Mouse (Mus musculus) erythroblast, adult 5-6 weeks (primary cell): ENCODE measurements around the gene Fkbp1b. TPM values are rescaled to one million over a fixed set of nuclear protein-coding genes. Genes with fewer than 3 reads are reported as not detected.
A peak's percentile ranks its signal among the peaks of the same experiment; 100 is the strongest.
"Not testable (repeated sequence)": the region's sequence is repeated elsewhere in the genome, so short reads cannot be mapped to it uniquely, and the experiment has no call there.

Experiments used
- ATAC-seq: replicated peaks from 2 replicates; pipeline ENCODE4 v1.8.0; 2016; ENCODE audit warnings: moderate number of reproducible peaks, mild to moderate bottlenecking, moderate TSS enrichment, inconsistent platforms; ENCODE audit not compliant: poor library complexity, low FRiP score, severe bottlenecking
- total RNA-seq, 2 experiments: library from RNA; stranded (forward) in 1 of 2; stranded (reverse) in 1 of 2; fragments of 150-400 nt in 1 of 2; fragments of 200-764, 138-1000 nt in 1 of 2; gene quantifications; 2 replicates each; pipeline versions ENCODE4 v1.2.3 to v1.2.4; 2015 to 2017; ENCODE audit warnings: low replicate concordance in 2 of 2

The Fkbp1b gene
- total RNA-seq (2015; ENCODE audit: low replicate concordance) (not detected in 2 replicates), total RNA-seq (2017; ENCODE audit: low replicate concordance) (2.1 and 3.9 TPM in 2 replicates)

DNA sequence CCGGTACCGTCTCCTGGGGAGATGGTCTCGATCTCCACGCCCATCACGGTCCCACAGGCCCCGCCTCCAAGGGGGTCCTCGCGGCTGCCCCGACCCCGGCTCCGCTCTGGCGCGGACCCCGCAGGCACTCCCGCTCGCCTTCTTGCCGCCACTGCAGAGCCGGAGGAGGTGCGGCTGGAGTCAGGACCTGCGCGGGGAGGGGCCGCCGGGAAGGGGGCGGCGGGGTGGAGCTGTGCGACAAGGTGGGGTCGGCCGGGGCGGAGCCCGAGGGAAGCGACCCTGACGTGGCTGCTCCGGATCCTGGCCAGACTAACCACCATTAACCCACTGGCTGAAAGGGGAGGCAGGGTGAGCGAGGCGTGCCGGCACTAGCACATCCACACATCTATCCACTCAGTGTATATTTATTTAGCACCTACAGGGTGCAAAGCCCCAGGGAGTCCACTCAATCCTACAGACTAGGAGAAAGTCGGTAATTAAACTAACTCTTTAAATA, at the start of gene Fkbp1b:
Gene Fkbp1b, minus strand, starts transcription at position 200 of the 496 bp plus-strand sequence.
- no peak for ATAC-seq

DNA sequence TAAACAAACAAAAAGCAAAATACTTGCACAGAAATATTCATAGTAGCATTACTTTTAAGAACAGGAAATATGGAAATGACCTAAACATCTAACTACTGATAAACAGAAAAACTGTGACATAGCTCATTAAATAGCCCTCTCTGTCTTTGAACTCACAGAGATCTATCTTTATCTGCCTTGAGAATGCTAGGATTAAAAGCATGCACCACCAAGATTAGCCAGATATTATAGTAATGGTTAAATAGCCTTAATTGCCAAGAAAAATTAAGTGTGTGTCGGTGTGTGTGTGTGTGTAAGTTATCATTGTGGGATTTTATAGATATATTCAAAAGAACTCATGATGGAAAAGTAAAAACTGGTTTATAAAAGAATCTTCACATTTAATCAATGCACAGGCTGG, 48.5 kb upstream of the Fkbp1b start:
- ATAC-seq = no peak

DNA sequence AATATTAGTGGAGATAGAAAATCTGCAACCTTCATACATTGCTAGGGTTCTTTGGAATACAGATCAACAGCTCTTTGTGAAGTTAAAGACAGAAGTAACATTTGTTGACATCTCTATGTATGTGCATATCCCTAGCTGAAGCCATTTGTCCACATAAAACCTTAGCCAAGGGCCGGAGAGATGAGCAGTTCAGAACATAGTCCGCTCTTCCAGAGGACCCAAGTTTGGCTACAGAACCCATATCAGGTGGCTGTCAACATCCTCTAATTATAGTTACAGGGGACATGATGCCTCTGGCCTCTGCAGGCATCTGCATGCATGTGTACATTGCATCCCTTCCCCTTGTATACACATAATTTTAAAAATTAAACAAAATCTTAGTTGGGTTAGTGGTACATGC, 47.9 kb upstream of the Fkbp1b start:
- ATAC-seq = no peak

DNA sequence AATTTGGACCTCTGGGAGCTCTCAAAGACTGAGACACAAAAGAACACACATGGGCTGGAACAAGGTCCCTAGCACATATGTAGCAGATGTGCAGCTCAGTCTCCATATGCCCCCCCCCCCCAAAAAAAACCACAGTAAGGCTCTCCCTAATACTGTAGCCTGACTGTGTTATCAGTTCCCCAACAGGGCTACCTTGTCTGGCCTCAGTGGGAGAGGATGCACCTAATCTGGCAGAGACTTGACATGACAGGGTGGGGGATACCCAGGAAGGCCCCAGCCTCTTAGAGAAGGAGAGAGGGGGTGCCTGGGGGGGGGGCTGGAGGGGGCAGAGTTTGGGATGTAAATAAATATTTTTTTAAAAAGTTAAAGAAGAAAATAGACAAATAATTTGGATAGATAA, 47.3 kb upstream of the Fkbp1b start:
- no peak for ATAC-seq

DNA sequence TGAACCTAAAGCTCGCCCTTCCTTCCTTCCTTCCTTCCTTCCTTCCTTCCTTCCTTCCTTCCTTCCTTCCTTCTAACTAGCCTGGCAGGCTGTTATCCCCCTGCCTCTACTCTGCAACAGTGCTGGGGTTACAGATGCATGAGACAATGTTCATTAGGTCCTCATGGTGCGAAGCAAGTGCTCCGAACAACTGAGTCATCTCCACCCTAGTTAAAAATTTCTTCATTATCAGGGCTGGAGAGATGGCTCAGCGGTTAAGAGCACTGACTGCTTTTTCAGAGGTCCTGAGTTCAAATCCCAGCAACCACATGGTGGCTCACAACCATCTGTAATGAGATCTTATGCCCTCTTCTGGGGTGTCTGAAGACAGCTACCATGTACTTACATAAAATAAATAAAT, 45.2 kb upstream of the Fkbp1b start:
- not testable (repeated sequence) for ATAC-seq

DNA sequence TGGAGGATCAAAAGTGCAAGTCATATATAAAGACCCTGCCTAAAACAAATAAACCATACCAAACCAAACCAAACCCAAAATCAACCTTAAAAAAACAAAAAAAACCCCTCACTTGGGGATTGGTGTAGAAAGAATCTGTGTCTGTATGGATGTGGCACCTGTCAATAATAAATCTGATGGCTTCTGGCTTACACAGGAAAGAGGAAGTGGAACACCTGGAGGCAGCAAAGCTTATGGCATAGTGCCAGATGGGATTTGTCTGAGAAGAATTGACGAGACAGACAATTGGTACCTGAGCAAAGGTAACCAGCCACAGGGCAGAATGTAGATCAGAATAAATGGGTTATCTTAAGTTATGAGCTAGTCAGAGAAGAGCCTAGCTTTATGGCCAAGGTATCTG, 43.7 kb upstream of the Fkbp1b start:
- no peak for ATAC-seq

DNA sequence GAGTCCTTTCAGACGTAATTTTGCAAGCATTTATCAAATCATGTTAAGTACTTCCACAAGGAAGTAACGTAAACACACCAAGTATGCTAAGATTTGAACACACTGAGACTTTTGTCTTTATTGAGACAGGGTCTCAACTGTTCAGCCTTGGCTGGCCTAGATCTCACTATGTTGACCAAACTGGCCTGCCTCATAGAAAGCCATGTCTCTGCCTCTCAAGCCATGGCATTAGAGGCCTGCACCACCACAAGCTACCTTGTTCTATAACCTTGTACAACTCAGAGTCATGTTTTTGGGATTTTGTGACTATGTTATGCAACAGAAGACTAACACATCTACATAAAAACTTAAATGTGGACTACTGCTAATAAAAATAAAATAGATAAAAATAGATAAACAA, 40.7 kb upstream of the Fkbp1b start:
- no peak for ATAC-seq

DNA sequence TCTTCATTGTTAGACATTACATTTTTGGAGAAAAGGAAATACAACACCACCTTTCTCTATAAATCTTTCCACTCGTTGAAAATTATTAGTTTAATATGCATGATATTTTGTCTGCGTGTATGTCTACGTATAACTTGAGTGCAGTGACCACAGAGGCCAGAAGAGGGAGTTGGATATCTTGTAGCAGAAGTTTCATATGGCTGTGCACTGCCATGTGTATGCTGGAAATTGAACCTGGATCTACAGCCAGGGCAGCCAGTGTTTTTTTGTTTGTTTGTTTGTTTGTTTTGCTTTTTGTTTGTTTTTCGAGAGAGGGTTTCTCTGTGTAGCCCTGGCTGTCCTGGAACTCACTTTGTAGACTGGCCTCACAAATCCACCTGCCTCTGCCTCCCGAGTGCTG, 37.7 kb upstream of the Fkbp1b start:
- peak; percentile 63; the same call in 1 of the 2 replicates for ATAC-seq

DNA sequence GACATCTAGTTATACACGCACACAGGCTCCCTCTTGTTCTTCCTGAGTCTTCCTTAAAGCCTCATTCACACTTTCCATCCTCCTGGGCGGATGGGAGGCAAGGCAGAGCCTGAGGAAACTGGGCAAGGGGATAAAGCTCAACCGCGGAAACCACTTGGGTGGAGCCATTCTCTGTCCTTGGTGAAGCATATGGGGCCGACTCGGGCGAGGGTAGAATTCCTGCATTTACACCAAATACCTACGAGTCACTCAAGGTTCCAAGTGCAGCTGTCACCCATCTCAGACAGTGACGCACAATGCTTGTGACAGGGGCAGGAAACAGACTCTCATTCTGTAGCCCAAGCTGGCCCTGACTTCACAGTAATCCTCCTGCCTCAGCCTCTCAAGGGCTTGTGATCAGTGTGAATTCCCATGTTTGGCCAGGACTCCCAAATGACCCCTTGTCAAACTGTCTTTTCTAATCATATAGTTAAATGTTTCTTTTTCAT, 36.9 kb upstream of the Fkbp1b start:
- no peak for ATAC-seq

DNA sequence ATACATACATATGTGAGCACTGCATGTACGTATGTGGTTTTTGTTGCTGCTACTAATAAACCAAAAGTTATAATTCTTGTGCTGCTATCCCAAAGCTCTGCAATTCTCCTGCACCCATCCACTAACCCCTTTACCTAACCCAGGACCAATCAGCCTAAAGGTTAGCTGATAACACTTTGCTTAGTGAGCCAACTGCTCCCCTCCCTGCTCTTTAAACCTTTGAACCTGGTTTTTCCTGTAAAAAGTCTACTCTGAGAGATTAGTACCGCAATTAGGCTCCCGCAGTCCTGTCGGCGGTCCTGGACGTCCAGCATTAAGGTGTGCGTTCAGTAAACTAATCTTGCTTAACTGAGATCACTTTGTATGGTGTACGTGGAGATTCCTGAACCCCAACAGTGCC, 34.2 kb upstream of the Fkbp1b start:
- ATAC-seq = no peak

DNA sequence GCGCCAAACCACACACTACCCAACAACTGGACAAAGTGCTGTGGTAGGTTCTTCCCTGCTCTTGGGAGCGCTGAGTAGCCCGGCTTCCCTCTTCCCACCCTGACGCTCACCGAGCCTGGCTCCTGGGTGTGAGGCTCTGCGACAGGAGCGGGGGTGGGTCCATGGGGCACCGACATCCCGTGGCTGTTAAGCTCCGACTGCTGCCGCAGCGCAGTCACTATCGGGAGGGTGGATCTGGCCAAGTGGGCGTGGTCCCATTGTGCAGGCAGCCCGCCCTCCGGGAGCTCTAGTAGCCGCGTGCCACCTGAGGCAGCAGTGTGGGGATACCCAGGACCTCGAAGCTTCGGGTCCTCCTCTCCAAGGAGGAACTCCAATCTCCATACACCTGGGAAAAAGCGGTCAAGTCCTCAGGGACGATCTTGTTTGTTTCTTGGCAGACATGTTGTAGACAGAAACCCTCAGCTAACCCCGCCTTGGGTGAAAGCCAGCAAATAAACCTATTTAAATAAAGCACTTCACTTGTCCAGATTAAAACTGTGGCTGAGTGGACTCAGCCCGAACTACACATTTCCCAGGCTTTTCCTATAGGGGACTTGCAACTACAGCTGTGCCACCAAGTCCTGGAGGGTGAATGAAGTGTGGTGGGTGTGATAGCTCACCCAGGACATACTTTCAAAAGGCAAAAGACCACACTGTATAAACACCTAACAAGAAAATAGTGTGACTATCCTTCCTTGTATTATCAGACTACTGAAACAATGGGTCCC, 33.0 kb upstream of the Fkbp1b start, which contains the start of gene Mfsd2b:
Gene Mfsd2b, minus strand, starts transcription at position 199 of the 767 bp plus-strand sequence.
- ATAC-seq = peak; percentile 78

DNA sequence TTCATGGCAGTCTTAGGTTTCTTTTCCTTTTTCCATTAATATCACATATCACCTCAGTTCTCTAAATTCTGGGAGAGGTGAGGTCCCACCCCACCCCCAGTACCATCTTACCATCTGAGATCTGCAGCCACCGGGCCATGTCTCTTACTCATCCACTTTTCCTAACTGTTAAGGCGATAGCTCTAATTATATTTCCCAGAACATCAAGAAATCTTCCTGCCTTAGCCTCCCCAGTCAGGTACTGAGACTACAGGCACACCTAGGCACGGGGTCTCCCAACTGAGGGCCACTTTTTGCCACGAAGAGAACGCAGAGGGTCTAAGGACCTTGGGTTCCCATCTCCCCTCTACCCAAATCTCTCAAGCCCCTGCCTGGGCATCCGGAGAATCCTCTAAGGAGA, 32.1 kb upstream of the Fkbp1b start:
- peak; percentile 28 for ATAC-seq

DNA sequence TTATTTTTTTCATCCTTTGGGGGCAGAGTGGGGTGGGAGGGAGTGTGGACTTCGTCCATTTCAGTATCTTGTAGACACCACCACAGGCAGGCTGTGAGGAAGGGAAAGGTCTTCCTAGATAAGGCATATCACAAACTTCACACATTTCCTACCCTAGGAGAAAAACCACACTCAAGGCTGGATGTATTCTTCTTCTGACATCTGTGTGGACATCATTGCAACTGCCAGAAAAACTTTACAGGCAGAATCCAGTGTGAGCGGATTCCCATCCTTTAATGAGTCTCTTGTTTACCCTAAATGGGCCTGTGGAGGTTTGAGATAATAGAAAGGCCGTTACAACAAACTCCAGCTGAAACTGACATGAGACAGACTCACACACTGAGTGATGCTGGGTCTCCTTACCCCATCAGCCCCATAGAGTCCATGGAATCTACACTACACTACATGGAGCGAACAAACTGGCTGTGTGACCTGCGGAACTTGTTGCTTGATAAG, 31.6 kb upstream of the Fkbp1b start:
- ATAC-seq = peak; percentile 72

DNA sequence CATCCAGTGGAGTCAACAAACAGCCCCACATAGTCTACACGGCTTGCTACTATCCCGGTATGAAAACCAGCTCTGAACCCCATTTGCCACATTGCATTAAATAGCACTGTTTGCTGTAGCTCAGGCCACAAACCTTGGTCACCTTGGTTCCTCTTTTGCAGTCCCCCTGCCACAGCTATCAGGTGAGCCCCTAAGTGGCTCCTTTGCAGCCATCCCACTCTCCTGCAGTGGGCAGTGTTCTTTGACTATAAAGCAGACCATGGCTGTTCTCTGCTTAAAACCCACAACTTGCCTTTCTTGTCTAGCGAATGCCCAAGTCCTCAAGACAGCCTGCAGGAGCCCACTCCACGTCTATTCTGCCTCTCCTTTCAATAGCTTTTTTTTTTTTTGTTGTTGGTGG, 30.9 kb upstream of the Fkbp1b start:
- ATAC-seq = peak; percentile 33

DNA sequence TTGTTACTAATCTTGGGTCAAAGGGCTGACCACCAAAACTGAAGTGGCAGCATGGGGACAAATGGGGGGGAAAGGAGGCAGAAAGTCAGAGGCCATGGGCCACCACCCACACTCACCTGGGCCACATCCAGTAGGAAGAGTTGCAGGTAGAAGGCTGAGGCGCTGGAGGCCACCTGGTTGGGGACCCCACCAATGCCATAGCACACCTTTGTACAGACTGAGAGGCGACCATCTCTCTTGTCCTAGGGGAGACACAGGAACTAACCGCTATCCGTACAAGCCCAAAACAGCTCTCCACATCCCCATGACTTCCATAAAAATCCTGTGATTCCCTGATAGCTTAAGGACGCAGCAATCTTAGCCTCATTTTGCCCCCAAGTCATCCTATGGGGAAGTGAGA, 29.9 kb upstream of the Fkbp1b start:
- ATAC-seq = no peak

DNA sequence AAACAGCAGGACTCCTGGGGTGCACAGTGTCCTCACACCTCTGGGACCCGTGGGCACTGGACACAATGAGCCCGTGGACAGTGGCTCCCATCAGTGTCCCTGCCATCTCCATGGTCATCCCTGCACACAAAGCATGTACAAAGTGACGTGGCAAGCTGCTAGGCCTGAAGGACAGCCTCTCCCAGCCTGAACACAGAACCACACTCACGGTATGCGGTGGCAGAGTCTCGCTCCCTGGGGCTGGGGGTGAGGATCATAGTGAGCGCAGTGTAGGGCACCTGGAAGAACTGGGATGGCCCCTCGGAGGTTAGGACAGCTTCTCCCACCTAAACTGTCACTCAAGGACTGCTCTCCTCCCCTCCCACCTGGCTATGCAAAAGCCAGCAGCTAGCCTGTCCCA, 27.5 kb upstream of the Fkbp1b start:
- no peak for ATAC-seq

DNA sequence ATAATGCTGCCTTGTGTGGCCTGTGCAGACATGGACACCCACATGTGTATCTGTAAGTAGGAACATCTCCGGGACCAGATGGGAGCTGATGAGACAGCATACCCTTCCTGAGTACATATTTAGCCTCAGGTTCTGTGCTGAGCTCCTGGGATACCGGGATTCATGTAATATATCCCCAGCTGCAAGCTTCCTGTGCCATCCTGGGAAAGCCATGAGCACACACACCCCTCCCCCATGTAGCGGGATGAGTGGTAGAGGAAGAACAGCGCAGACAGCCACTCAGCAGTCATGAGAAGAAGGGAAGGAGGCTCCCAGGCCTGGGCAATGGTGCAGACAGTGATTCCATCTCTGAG, 22.9 kb upstream of the Fkbp1b start:
- ATAC-seq = no peak

DNA sequence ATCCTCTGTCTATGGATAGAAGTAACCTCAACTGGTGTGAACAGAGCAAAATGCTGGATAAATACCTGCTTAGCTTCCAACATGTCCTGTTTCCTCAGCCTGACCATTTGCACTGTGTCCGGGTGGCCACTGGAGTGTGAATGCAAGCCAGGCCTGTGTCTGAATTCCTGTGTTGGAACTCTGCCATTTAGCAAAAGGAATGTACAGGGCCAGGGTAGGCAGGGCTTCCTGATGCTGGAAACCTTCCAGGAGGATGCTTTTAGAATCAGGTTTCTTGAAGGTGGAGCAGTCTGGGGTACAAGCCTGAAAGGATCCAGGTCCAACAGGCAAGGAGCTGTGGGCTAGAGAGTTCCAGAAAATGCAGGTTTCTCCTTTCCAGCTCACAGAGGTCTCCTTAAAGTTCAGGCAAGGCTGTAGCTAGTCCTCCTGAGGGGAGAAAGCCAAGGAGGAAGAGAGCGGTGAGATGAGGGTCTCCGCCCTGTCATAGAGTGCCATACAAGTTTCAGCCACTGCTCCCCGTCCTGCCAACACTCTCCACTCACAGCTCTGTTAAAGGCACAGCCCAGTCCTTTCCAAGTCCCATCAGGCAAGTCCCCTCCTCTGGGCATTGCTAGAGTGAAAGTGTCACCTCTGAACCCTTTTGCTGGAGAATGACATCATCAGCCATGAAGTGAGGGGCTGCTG, 22.4 kb upstream of the Fkbp1b start:
- no peak for ATAC-seq

DNA sequence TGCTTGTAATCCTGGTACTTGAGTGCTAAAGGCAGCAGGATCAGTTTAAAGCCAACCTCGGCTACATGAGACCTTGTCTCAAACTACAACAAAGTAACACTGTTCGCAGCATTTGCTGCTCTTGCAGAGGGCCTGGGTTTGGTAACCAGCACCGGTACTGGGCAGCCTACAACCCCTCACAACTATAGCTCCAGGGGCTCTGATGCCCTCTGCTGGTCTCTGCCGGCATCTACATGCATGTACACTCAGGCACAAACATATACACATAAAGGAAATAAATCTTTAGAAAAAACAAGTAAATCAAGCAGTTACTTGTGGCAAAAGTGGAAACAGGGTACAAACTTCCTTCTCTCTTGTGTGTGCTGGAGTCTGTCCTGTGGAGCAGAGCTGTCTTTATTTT, 21.3 kb upstream of the Fkbp1b start:
- ATAC-seq = peak; percentile 69

DNA sequence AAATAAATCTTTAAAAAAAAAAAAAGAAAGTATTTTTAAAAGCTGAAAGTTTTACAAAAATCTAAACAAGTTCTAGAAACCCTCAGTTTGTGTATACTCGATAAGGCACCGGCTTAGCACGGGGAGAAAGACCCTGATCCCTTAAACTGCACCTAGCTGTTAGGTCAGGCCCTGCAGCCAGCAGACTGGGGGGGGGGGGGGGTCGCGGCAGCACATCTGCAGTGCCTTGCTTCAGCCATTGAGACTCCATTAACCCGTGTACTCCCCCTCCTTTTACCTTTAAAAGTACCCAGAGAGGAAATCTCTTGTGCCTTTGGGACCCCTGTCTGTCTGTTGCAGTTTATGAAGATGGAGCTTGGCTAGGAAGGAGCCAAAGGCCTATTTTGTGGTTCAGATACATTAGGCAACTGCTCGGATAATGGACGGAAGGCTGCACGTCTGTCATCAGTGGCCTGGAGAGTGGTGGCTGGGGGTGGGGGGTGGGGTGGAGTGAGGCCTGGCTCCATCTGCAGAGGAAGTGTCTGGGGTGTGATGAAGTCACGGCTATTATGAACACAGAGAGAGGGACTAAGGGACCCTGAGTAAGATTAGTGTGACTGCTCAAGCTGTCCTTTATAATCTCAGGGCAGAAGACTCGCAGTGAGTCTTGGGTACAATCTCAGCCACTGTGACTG, 18.0 kb upstream of the Fkbp1b start:
- no peak for ATAC-seq
